Mouse (Mus musculus) myocyte (in vitro differentiated cells): ENCODE results near the gene Ydjc. TPM values are rescaled to one million over a fixed set of nuclear protein-coding genes. Genes with fewer than 3 reads are reported as not detected.
A peak's percentile ranks its signal among the peaks of the same experiment; 100 is the strongest.

Experiments
- H3K27me3 ChIP-seq: one replicate; pipeline ENCODE4 v1.6.1; 2011; ENCODE audit not compliant: control insufficient read depth, insufficient read depth, insufficient read length
- H3K36me3 ChIP-seq: one replicate; pipeline ENCODE4 v1.6.1; 2011; ENCODE audit not compliant: control insufficient read depth, insufficient read depth
- H3K4me2 ChIP-seq: one replicate; pipeline ENCODE4 v1.6.1; 2011; ENCODE audit warnings: low read depth, control low read depth
- H3K4me3 ChIP-seq: one replicate; pipeline ENCODE4 v1.5.1; 2011; ENCODE audit warnings: mild to moderate bottlenecking, control low read depth, moderate library complexity
- H3K79me2 ChIP-seq: one replicate; pipeline ENCODE4 v1.6.1; 2011; ENCODE audit not compliant: control insufficient read depth, insufficient read depth
- H3ac ChIP-seq: one replicate; pipeline ENCODE4 v1.6.1; 2011; ENCODE audit not compliant: control insufficient read depth, insufficient read length
- CEBPB ChIP-seq: IDR thresholded peaks from 2 replicates; pipeline ENCODE4 v1.6.1; 2011; ENCODE audit warnings: mild to moderate bottlenecking, moderate library complexity; ENCODE audit not compliant: poor library complexity, insufficient read depth, severe bottlenecking
- E2F4 ChIP-seq: IDR thresholded peaks from one replicate; pipeline ENCODE4 v1.6.1; 2011; ENCODE audit warnings: mild to moderate bottlenecking, control low read depth, moderate library complexity; ENCODE audit not compliant: insufficient read depth
- MAX ChIP-seq: IDR thresholded peaks from one replicate; pipeline ENCODE4 v1.6.1; 2011; ENCODE audit warnings: low read depth, mild to moderate bottlenecking, control low read depth
- MYOD1 ChIP-seq, 3 experiments: IDR thresholded peaks; one replicate each; pipeline ENCODE4 v1.6.1; 2011; ENCODE audit warnings: control low read depth in 2 of 3, low read depth in 2 of 3, mild to moderate bottlenecking in 2 of 3, moderate library complexity in 1 of 3; ENCODE audit not compliant: insufficient read length in 2 of 3, control insufficient read depth in 1 of 3
- MYOG ChIP-seq, 3 experiments: IDR thresholded peaks; one replicate each; pipeline ENCODE4 v1.6.1; 2011; ENCODE audit warnings: control low read depth in 2 of 3, low read depth in 2 of 3, mild to moderate bottlenecking in 2 of 3; ENCODE audit not compliant: insufficient read length in 2 of 3, control insufficient read depth in 1 of 3, insufficient read depth in 1 of 3
- POLR2A ChIP-seq: IDR thresholded peaks from one replicate; pipeline ENCODE4 v1.6.1; 2011; ENCODE audit warnings: low read depth, mild to moderate bottlenecking, control low read depth, moderate library complexity; ENCODE audit not compliant: insufficient read length
- POLR2AphosphoS2 ChIP-seq: IDR thresholded peaks from one replicate; pipeline ENCODE4 v1.6.1; 2011; ENCODE audit warnings: low read depth, control low read depth; ENCODE audit not compliant: insufficient read length
- REST ChIP-seq: IDR thresholded peaks from one replicate; pipeline ENCODE4 v1.6.1; 2011; ENCODE audit warnings: mild to moderate bottlenecking, control low read depth, moderate library complexity; ENCODE audit not compliant: insufficient read depth, insufficient read length
- SRF ChIP-seq: IDR thresholded peaks from one replicate; pipeline ENCODE4 v1.6.1; 2011; ENCODE audit warnings: low read depth; ENCODE audit not compliant: control insufficient read depth, insufficient read length
- TCF12 ChIP-seq: IDR thresholded peaks from one replicate; pipeline ENCODE4 v1.6.1; 2011; ENCODE audit warnings: mild to moderate bottlenecking, control low read depth; ENCODE audit not compliant: poor library complexity, insufficient read depth, severe bottlenecking
- TCF3 ChIP-seq: IDR thresholded peaks from one replicate; pipeline ENCODE4 v1.6.1; 2011; ENCODE audit warnings: low read depth, control low read depth; ENCODE audit not compliant: insufficient read length
- USF1 ChIP-seq: IDR thresholded peaks from one replicate; pipeline ENCODE4 v1.6.1; 2011; ENCODE audit warnings: low read depth, mild to moderate bottlenecking, control low read depth, moderate library complexity
- polyA plus RNA-seq: library from polyadenylated mRNA; unstranded; fragments of >200 nt; fragmentation: generic; extraction: Trizol; gene quantifications from one replicate; pipeline ENCODE4 v1.2.1, GENCODE M21; 2012; ENCODE audit warnings: missing spikeins

Ydjc gene
- polyA plus RNA-seq, 1 experiment, result 8.2 TPM

- no peak overlapping the region for H3ac ChIP-seq
- H3K79me2 ChIP-seq, result peaks cover 41% of the 10 kb centered on the region
- no peak for TF ChIP-seq E2F4
- no peak for TF ChIP-seq MYOG (IDR thresholded peaks at IDR 0.05; ENCODE audit: control insufficient read depth in 1 of 3, insufficient read depth in 1 of 3, insufficient read length in 2 of 3, low read depth in 2 of 3)
- no peak for TF ChIP-seq POLR2A
- no peak for TF ChIP-seq SRF
- TF ChIP-seq MYOD1 (IDR thresholded peaks at IDR 0.05; ENCODE audit: control insufficient read depth in 1 of 3, insufficient read length in 2 of 3, low read depth in 2 of 3), result no peak
- no peak for TF ChIP-seq CEBPB
- TF ChIP-seq TCF3, result no peak
- H3K36me3 ChIP-seq, result no peaks in the 10 kb centered on the region
- H3K4me2 ChIP-seq, result no peak overlapping the region
- no peaks in the 10 kb centered on the region for H3K27me3 ChIP-seq
- H3K4me3 ChIP-seq, result peak overlapping the region; percentile 85
These were observed 57.6 kb downstream of the Ydjc start for GRCm38 (mm10) chr16:17201977-17202376.

GRCm38 (mm10) chr16:17202549-17202948 lies 58.1 kb downstream of the Ydjc start, which contains the start of gene Ube2l3:
Gene Ube2l3 (minus strand): TSS chr16:17202649.
- Histone ChIP-seq H3ac (peak within 1 kb of the TSS; percentile 83), H3K4me2 (peak within 1 kb of the TSS; percentile 18), H3K79me2 (peaks cover 35% of the 10 kb centered on the region), H3K27me3 (no peaks in the 10 kb centered on the region), H3K4me3 (peak within 1 kb of the TSS; percentile 85), H3K36me3 (no peaks in the 10 kb centered on the region)
- TF ChIP-seq POLR2AphosphoS2 (no peak), TCF3 (no peak)

GRCm38 (mm10) chr16:17204990-17205389 lies 60.6 kb downstream of the Ydjc start:
- TF ChIP-seq POLR2A, result no peak
- TF ChIP-seq MAX, result no peak
- no peak for TF ChIP-seq MYOD1 (IDR thresholded peaks at IDR 0.05; ENCODE audit: control insufficient read depth in 1 of 3, insufficient read length in 2 of 3, low read depth in 2 of 3)
- no peak for TF ChIP-seq SRF
- TF ChIP-seq TCF12, result no peak
- no peak for TF ChIP-seq CEBPB
- no peak for TF ChIP-seq POLR2AphosphoS2
- no peak for TF ChIP-seq MYOG (IDR thresholded peaks at IDR 0.05; ENCODE audit: control insufficient read depth in 1 of 3, insufficient read depth in 1 of 3, insufficient read length in 2 of 3, low read depth in 2 of 3)
- TF ChIP-seq TCF3, result no peak
- no peak for TF ChIP-seq USF1
- TF ChIP-seq REST, result no peak
- TF ChIP-seq E2F4, result no peak
- H3K27me3 ChIP-seq, result no peaks in the 10 kb centered on the region
- peaks cover 11% of the 10 kb centered on the region for H3K79me2 ChIP-seq
- H3K36me3 ChIP-seq, result no peaks in the 10 kb centered on the region
- H3K4me2 ChIP-seq, result no peak overlapping the region
- no peak overlapping the region for H3K4me3 ChIP-seq
- no peak overlapping the region for H3ac ChIP-seq

GRCm38 (mm10) chr16:17208389-17209361 lies 64.3 kb downstream of the Ydjc start, which contains the start of gene Rimbp3:
Gene Rimbp3 (plus strand): TSS chr16:17208603.
- Histone ChIP-seq H3K79me2 (no peaks in the 10 kb centered on the region), H3K27me3 (no peaks in the 10 kb centered on the region), H3ac (peak within 1 kb of the TSS; percentile 1), H3K4me3 (peak within 1 kb of the TSS; percentile 23), H3K4me2 (peak within 1 kb of the TSS; percentile 98), H3K36me3 (no peaks in the 10 kb centered on the region)
- TF ChIP-seq POLR2A (no peak), E2F4 (no peak), TCF3 (peak; percentile 100), MYOD1 (IDR thresholded peaks at IDR 0.05; ENCODE audit: control insufficient read depth in 1 of 3, insufficient read length in 2 of 3, low read depth in 2 of 3) (peak in 2 of 3 experiments; percentile 94 to 99), MYOG (IDR thresholded peaks at IDR 0.05; ENCODE audit: control insufficient read depth in 1 of 3, insufficient read depth in 1 of 3, insufficient read length in 2 of 3, low read depth in 2 of 3) (peak; percentile 93 to 100 (median 98)), TCF12 (peak; percentile 90), SRF (peak; percentile 24)

GRCm38 (mm10) chr16:17209404-17209960 lies 65.1 kb downstream of the Ydjc start:
- Histone ChIP-seq H3K36me3 (no peaks in the 10 kb centered on the region), H3K27me3 (no peaks in the 10 kb centered on the region), H3K4me3 (peak overlapping the region; percentile 23), H3K4me2 (peak overlapping the region; percentile 98), H3K79me2 (no peaks in the 10 kb centered on the region), H3ac (peak overlapping the region; percentile 1)
- TF ChIP-seq MAX (no peak), CEBPB (no peak), POLR2A (no peak), TCF3 (no peak), E2F4 (no peak), SRF (no peak), USF1 (no peak), MYOG (IDR thresholded peaks at IDR 0.05; ENCODE audit: control insufficient read depth in 1 of 3, insufficient read depth in 1 of 3, insufficient read length in 2 of 3, low read depth in 2 of 3) (no peak), REST (no peak), TCF12 (no peak), POLR2AphosphoS2 (no peak)

Other genes starting within 250 kb of the Ydjc start
- 17.9 TPM for gene Ppm1f, start 248.2 kb upstream of the Ydjc start, polyA plus RNA-seq
- gene Mapk1, start 161.2 kb upstream of the Ydjc start, polyA plus RNA-seq, result 66.7 TPM
- gene Ypel1, start 74.9 kb upstream of the Ydjc start, polyA plus RNA-seq, result 2.7 TPM
- gene Ppil2, start 33.4 kb upstream of the Ydjc start, polyA plus RNA-seq, result 48.5 TPM
- 13.5 TPM for gene 2610318N02Rik, start 19.5 kb upstream of the Ydjc start, polyA plus RNA-seq
- 17.3 TPM for gene Sdf2l1, start 12.2 kb upstream of the Ydjc start, polyA plus RNA-seq
- gene Ccdc116, start 2.6 kb downstream of the Ydjc start, polyA plus RNA-seq, result 0.17 TPM
- 124 TPM for gene Ube2l3, start 58.0 kb downstream of the Ydjc start, polyA plus RNA-seq
- gene Rimbp3, start 64.0 kb downstream of the Ydjc start, polyA plus RNA-seq, result 0.07 TPM
- 1.1 TPM for gene Hic2, start 89.0 kb downstream of the Ydjc start, polyA plus RNA-seq
- 2.7 TPM for gene Tmem191c, start 131.5 kb downstream of the Ydjc start, polyA plus RNA-seq
- gene Serpind1, start 186.8 kb downstream of the Ydjc start, polyA plus RNA-seq, result 0.10 TPM